Mouse (Mus musculus) midbrain, embryonic 13.5 days (tissue): Measurements from ENCODE around the gene Eif5. TPM values are rescaled to one million over a fixed set of nuclear protein-coding genes. Genes with fewer than 3 reads are reported as not detected.

ENCODE experiments used
- ATAC-seq: fragments of 200-750 bp; cut with Nextera tagmentation; 2 replicates; pipeline ENCODE4 v1.8.0; 2017; ENCODE audit warnings: mild to moderate bottlenecking, moderate TSS enrichment, moderate library complexity
- H3K27ac ChIP-seq: fragments of 300-500 bp; sonication (generic); 2 replicates; pipeline ENCODE4 v1.5.1; 2015; ENCODE audit warnings: inconsistent platforms, mild to moderate bottlenecking, moderate library complexity
- H3K27me3 ChIP-seq: fragments of 300-500 bp; sonication (generic); 2 replicates; pipeline ENCODE4 v1.6.1; 2015; ENCODE audit warnings: mild to moderate bottlenecking, inconsistent platforms
- H3K36me3 ChIP-seq: fragments of 300-500 bp; sonication (generic); 2 replicates; pipeline ENCODE4 v1.6.1; 2015; ENCODE audit warnings: mild to moderate bottlenecking, inconsistent platforms
- H3K4me1 ChIP-seq: fragments of 300-500 bp; sonication (generic); replicated peaks from 2 replicates; pipeline ENCODE4 v1.6.1; 2015; ENCODE audit warnings: inconsistent platforms
- H3K4me2 ChIP-seq: fragments of 300-500 bp; sonication (generic); replicated peaks from 2 replicates; pipeline ENCODE4 v1.6.1; 2015; ENCODE audit warnings: moderate library complexity, mild to moderate bottlenecking, inconsistent platforms
- H3K4me3 ChIP-seq: fragments of 300-500 bp; sonication (generic); replicated peaks from 2 replicates; pipeline ENCODE4 v1.5.1; 2015; ENCODE audit warnings: mild to moderate bottlenecking, inconsistent platforms
- H3K9ac ChIP-seq: fragments of 300-500 bp; sonication (generic); replicated peaks from 2 replicates; pipeline ENCODE4 v1.6.1; 2015; ENCODE audit warnings: mild to moderate bottlenecking, inconsistent platforms
- H3K9me3 ChIP-seq: fragments of 300-500 bp; sonication (generic); 2 replicates; pipeline ENCODE4 v1.6.1; 2016; ENCODE audit warnings: mild to moderate bottlenecking, inconsistent platforms
- WGBS: fragments of 180-500 bp; shearing (Covaris S2); methylation state at CpG from one replicate; pipeline ENCODE4 v1.1.7; 2015; 5-methylcytosine and 5-hydroxymethylcytosine counted together
- polyA plus RNA-seq: library from polyadenylated mRNA; unstranded; fragments of >200 nt; fragmentation: Nextera tagmentation; extraction: Ambion mirVana; gene quantifications from 2 replicates; pipeline ENCODE4 v1.2.1, GENCODE M21; 2015

Gene Eif5
- polyA plus RNA-seq, 1 experiment from 2014 or later: 593 TPM

- Histone ChIP-seq H3K4me1 (no peaks in the 10 kb centered on the region), H3K9ac (no peak overlapping the region), H3K27me3 (no peaks in the 10 kb centered on the region), H3K9me3 (no peaks in the 10 kb centered on the region), H3K27ac (no peak overlapping the region), H3K36me3 (no peaks in the 10 kb centered on the region), H3K4me2 (no peak overlapping the region), H3K4me3 (no peak overlapping the region)
- 93% methylated on average over 12 of the region's 12 CpGs for WGBS
- no peak for ATAC-seq
These were observed 25.2 kb upstream of the Eif5 start for GRCm38 (mm10) chr12:111512572-111513063.

GRCm38 (mm10) chr12:111513673-111514072, 24.1 kb upstream of the Eif5 start:
- 60% methylated on average over 5 of the region's 5 CpGs for WGBS
- no peak for ATAC-seq
- Histone ChIP-seq H3K4me3 (no peak overlapping the region), H3K36me3 (no peaks in the 10 kb centered on the region), H3K27me3 (no peaks in the 10 kb centered on the region), H3K9ac (no peak overlapping the region), H3K4me1 (no peaks in the 10 kb centered on the region), H3K4me2 (no peak overlapping the region), H3K27ac (no peak overlapping the region), H3K9me3 (no peaks in the 10 kb centered on the region)

GRCm38 (mm10) chr12:111514231-111514792, 23.5 kb upstream of the Eif5 start:
- no peaks in the 10 kb centered on the region for H3K27me3 ChIP-seq
- ATAC-seq: no peak
- H3K4me3 ChIP-seq: no peak overlapping the region
- WGBS: 74% methylated on average over 7 of the region's 7 CpGs
- no peak overlapping the region for H3K9ac ChIP-seq
- H3K4me1 ChIP-seq: no peaks in the 10 kb centered on the region
- no peaks in the 10 kb centered on the region for H3K9me3 ChIP-seq
- no peak overlapping the region for H3K27ac ChIP-seq
- H3K4me2 ChIP-seq: no peak overlapping the region
- H3K36me3 ChIP-seq: no peaks in the 10 kb centered on the region

- H3K4me3 ChIP-seq: no peak overlapping the region
- no peaks in the 10 kb centered on the region for H3K4me1 ChIP-seq
- no peak overlapping the region for H3K27ac ChIP-seq
- no peaks in the 10 kb centered on the region for H3K9me3 ChIP-seq
- no peaks in the 10 kb centered on the region for H3K27me3 ChIP-seq
- ATAC-seq: no peak
- WGBS: 80% methylated on average over 7 of the region's 7 CpGs
- H3K36me3 ChIP-seq: no peaks in the 10 kb centered on the region
- H3K4me2 ChIP-seq: no peak overlapping the region
- H3K9ac ChIP-seq: no peak overlapping the region
These were observed 22.8 kb upstream of the Eif5 start for GRCm38 (mm10) chr12:111514874-111515649.

- Histone ChIP-seq H3K27me3 (no peaks in the 10 kb centered on the region), H3K4me2 (no peak overlapping the region), H3K36me3 (no peaks in the 10 kb centered on the region), H3K9ac (no peak overlapping the region), H3K4me1 (no peaks in the 10 kb centered on the region), H3K4me3 (no peak overlapping the region), H3K27ac (no peak overlapping the region), H3K9me3 (no peaks in the 10 kb centered on the region)
- 88% methylated on average over 5 of the region's 5 CpGs for WGBS
- no peak for ATAC-seq
These were observed 21.9 kb upstream of the Eif5 start for GRCm38 (mm10) chr12:111515920-111516319.

- WGBS: 93% methylated on average over 6 of the region's 6 CpGs
- Histone ChIP-seq H3K9me3 (peaks cover under 1% of the 10 kb centered on the region; the same call in 1 of the 2 replicates), H3K4me2 (no peak overlapping the region), H3K27ac (no peak overlapping the region), H3K4me3 (no peak overlapping the region), H3K9ac (no peak overlapping the region), H3K36me3 (no peaks in the 10 kb centered on the region), H3K4me1 (no peaks in the 10 kb centered on the region), H3K27me3 (no peaks in the 10 kb centered on the region)
- ATAC-seq: no peak
These were observed 21.0 kb upstream of the Eif5 start for GRCm38 (mm10) chr12:111516826-111517225.

- 70% methylated on average over 4 of the region's 4 CpGs for WGBS
- H3K9me3 ChIP-seq: peaks cover 6% of the 10 kb centered on the region
These were observed 19.9 kb upstream of the Eif5 start for GRCm38 (mm10) chr12:111517901-111518300.

GRCm38 (mm10) chr12:111518391-111518790, 19.4 kb upstream of the Eif5 start:
- Histone ChIP-seq H3K4me2 (no peak overlapping the region), H3K27ac (no peak overlapping the region), H3K27me3 (no peaks in the 10 kb centered on the region), H3K9me3 (peaks cover 6% of the 10 kb centered on the region), H3K36me3 (no peaks in the 10 kb centered on the region), H3K4me1 (no peaks in the 10 kb centered on the region), H3K4me3 (no peak overlapping the region), H3K9ac (no peak overlapping the region)
- ATAC-seq: no peak
- 95% methylated on average over 9 of the region's 9 CpGs for WGBS

More at GRCm38 (mm10) chr12:111517901-111518300, 19.9 kb upstream of the Eif5 start:
- Histone ChIP-seq H3K27ac (no peak overlapping the region), H3K4me3 (no peak overlapping the region), H3K27me3 (no peaks in the 10 kb centered on the region), H3K4me1 (no peaks in the 10 kb centered on the region), H3K9ac (no peak overlapping the region), H3K36me3 (no peaks in the 10 kb centered on the region), H3K4me2 (no peak overlapping the region)
- ATAC-seq: no peak

GRCm38 (mm10) chr12:111519821-111520220, 18.0 kb upstream of the Eif5 start:
- Histone ChIP-seq H3K36me3 (no peaks in the 10 kb centered on the region), H3K4me1 (no peaks in the 10 kb centered on the region), H3K9me3 (peaks cover 6% of the 10 kb centered on the region), H3K9ac (no peak overlapping the region), H3K4me2 (no peak overlapping the region), H3K27ac (no peak overlapping the region), H3K27me3 (no peaks in the 10 kb centered on the region), H3K4me3 (no peak overlapping the region)
- 82% methylated on average over 5 of the region's 5 CpGs for WGBS
- no peak for ATAC-seq

- 100% methylated on average over 2 of the region's 2 CpGs for WGBS
- no peaks in the 10 kb centered on the region for H3K4me1 ChIP-seq
- no peak overlapping the region for H3K9ac ChIP-seq
- no peaks in the 10 kb centered on the region for H3K36me3 ChIP-seq
- no peaks in the 10 kb centered on the region for H3K27me3 ChIP-seq
- H3K4me2 ChIP-seq: no peak overlapping the region
- no peak for ATAC-seq
- H3K4me3 ChIP-seq: no peak overlapping the region
- H3K27ac ChIP-seq: no peak overlapping the region
- peaks cover 6% of the 10 kb centered on the region for H3K9me3 ChIP-seq
These were observed 16.8 kb upstream of the Eif5 start for GRCm38 (mm10) chr12:111520994-111521393.

GRCm38 (mm10) chr12:111524469-111524868, 13.3 kb upstream of the Eif5 start:
- no peak overlapping the region for H3K4me2 ChIP-seq
- H3K9ac ChIP-seq: no peak overlapping the region
- ATAC-seq: no peak
- no peak overlapping the region for H3K4me3 ChIP-seq
- no peaks in the 10 kb centered on the region for H3K4me1 ChIP-seq
- 74% methylated on average over 1 of the region's 1 CpGs for WGBS
- H3K27ac ChIP-seq: no peak overlapping the region
- no peaks in the 10 kb centered on the region for H3K27me3 ChIP-seq
- peaks cover 6% of the 10 kb centered on the region for H3K9me3 ChIP-seq
- no peaks in the 10 kb centered on the region for H3K36me3 ChIP-seq

GRCm38 (mm10) chr12:111524883-111525282, 12.9 kb upstream of the Eif5 start:
- Histone ChIP-seq H3K4me2 (no peak overlapping the region), H3K36me3 (no peaks in the 10 kb centered on the region), H3K4me3 (no peak overlapping the region), H3K27me3 (no peaks in the 10 kb centered on the region), H3K9me3 (peaks cover 6% of the 10 kb centered on the region), H3K4me1 (no peaks in the 10 kb centered on the region), H3K9ac (no peak overlapping the region), H3K27ac (no peak overlapping the region)
- ATAC-seq: no peak
- 95% methylated on average over 3 of the region's 3 CpGs for WGBS
